Mouse (Mus musculus): ENCODE results near the gene Dhrs3. TPM values are rescaled to one million over a fixed set of nuclear protein-coding genes. Genes with fewer than 3 reads are reported as not detected.

Gene Dhrs3
- polyA plus RNA-seq, 1 experiment from 2014 or later: 75.7 TPM

- WGBS: 73% methylated on average over 1 of the region's 1 CpGs
Observed at GRCm38 (mm10) chr4:144977057-144977456, 84.4 kb downstream of the Dhrs3 start.

More at GRCm38 (mm10) chr4:144977057-144977456, 84.4 kb downstream of the Dhrs3 start:
- Histone ChIP-seq H3K4me3 (replicated peaks) (no peak overlapping the region), H3K4me2 (replicated peaks) (no peak overlapping the region), H3K27ac (replicated peaks) (no peak overlapping the region), H3K4me1 (peaks cover 24% of the 10 kb centered on the region), H3K36me3 (no peaks in the 10 kb centered on the region), H3K9ac (no peak overlapping the region), H3K27me3 (no peaks in the 10 kb centered on the region), H3K9me3 (replicated peaks) (no peaks in the 10 kb centered on the region)
- ATAC-seq (ENCODE audit: insufficient number of reproducible peaks, low FRiP score, low TSS enrichment, low read depth): no peak

Other genes with a start within 250 kb of the Dhrs3 start
- gene Gm436, start 206.5 kb upstream of the Dhrs3 start, polyA plus RNA-seq (2015; fragmentation: Nextera tagmentation; extraction: Ambion mirVana): not detected in 2 replicates
- gene Gm13178, start 171.4 kb upstream of the Dhrs3 start, polyA plus RNA-seq (2015; fragmentation: Nextera tagmentation; extraction: Ambion mirVana): not detected in 2 replicates
- gene Gm438, start 106.2 kb upstream of the Dhrs3 start, polyA plus RNA-seq (2015; fragmentation: Nextera tagmentation; extraction: Ambion mirVana): 0.12 TPM in 1 of 2 replicates, not detected in the other

Data from embryonic facial prominence, embryonic 15.5 days (tissue).